Mouse (Mus musculus) G1E (cell line): ENCODE measurements around the gene Maob.

Source experiments
- CTCF ChIP-seq: IDR thresholded peaks from 2 replicates; pipeline ENCODE4 v1.5.1; 2012; ENCODE audit warnings: low read depth, low read length, inconsistent platforms, mixed read lengths
- GATA1 ChIP-seq: IDR thresholded peaks from 2 replicates; pipeline ENCODE4 v1.6.1; 2012; ENCODE audit warnings: borderline replicate concordance, low read length, inconsistent platforms, mixed read lengths
- GATA2 ChIP-seq: IDR thresholded peaks from 2 replicates; pipeline ENCODE4 v1.6.1; 2012; ENCODE audit warnings: low read depth, low read length, inconsistent platforms, borderline replicate concordance
- POLR2AphosphoS5 ChIP-seq: IDR thresholded peaks from 2 replicates; pipeline ENCODE4 v1.6.1; 2012; ENCODE audit warnings: low read depth, low read length, inconsistent platforms; ENCODE audit not compliant: insufficient replicate concordance
- TAL1 ChIP-seq: conservative IDR thresholded peaks from 2 replicates; pipeline ENCODE4 v1.6.1; 2012; ENCODE audit warnings: low read depth, low read length, inconsistent platforms, mixed read lengths

- TF ChIP-seq CTCF (no peak), GATA1 (no peak), TAL1 (no peak), POLR2AphosphoS5 (no peak), GATA2 (no peak)
These were observed 55.7 kb downstream of the Maob start for GRCm38 (mm10) chrX:16761430-16761829.
